Mouse (Mus musculus) ovary, postnatal 10 days (tissue): ENCODE data around the gene Carmil2.

ENCODE experiments used
- DNase-seq: peaks from one replicate; pipeline ENCODE4 v3.0.0; 2022; ENCODE audit warnings: low spot score

The Carmil2 gene

DNA sequence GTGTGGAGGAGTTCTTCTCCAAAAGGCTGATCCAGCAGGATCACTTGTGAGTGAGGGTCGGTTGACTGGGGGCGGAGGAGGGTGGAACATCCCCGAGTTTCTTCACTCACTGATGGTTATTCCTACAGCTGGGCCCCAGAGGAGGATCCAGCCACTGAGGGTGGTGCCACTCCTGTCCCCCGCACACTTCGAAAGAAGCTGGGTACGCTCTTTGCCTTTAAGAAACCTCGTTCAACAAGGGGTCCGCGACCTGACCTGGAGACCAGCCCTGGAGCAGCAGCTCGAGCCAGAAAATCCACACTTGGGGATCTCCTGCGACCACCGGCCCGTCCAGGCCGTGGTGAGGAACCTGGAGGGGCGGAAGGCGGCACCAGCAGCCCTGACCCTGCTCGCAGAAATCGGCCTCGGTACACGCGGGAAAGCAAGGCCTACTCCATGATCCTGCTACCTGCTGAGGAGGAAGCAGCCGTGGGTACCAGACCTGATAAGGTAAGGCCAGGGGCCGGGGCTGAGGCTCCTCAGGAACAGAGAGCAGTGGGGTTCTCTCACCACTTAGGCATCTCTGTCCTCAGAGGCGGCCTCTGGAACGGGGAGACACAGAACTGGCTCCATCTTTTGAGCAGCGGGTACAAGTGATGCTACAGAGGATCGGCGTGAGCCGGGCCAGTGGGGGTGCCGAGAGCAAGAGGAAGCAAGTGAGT, 9.2 kb downstream of the Carmil2 start:
- no peak for DNase-seq

DNA sequence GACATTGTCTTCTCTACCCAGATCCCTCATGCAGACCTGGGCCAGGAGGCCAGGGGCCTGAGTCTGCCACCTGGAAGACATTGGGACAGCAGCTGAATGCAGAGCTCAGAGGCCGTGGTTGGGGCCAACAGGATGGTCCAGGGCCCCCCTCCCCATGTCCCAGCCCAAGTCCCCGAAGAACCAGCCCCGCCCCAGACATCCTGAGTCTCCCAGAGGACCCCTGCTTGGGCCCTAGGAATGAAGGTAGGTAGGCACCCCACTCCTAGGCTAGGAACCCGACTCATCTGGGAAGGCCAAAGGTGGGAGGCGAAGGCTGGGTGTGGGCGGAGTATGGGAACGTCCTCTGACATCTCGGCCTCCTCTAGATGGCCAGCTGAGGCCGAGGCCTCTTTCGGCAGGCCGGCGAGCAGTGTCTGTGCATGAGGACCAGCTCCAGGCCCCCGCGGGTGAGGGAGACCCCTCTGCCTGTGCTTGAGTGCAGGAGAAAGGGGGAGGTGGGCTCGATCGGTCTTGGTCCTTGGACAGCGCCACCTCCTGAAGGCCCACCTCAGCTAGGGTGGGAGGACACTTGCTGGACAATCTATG, 11.2 kb downstream of the Carmil2 start:
- DNase-seq: no peak

GRCm38 (mm10) chr8:105698734-105699133, 12.7 kb downstream of the Carmil2 start:
- no peak for DNase-seq

DNA sequence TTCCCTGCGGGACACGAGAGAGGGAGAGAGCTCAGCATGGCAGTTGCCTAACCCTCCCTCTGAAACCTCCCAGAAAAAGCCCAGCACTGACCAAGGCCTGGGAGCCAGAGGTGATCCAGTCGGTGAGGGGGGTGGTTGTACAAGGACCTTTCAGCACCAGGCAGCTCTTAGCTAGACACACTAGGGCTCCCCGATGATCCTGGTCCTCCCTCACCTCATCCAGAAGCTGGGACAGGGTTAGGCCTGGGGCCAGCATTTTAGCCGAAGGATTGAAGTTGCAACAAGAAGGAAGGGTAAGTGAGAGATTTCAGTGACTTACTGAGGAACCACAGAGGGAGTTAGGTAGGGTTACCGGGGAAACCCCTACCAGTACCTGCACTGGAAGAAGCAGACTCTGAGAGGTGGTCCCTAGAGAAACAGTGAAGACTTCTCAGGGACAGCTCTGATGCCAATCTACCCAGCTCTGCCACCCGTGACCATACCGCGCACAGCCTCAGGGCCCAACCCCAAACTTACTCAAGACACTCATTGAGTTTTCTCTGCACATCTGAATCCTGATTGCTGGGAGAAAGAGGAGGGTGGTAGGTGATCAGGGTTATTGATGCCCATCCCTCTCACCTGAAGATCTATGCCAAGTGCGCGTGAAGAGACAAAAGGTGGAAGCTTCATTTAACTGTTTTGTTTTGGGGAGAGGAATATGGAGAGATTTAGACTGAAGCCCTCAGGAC, 13.6 kb downstream of the Carmil2 start:
- no peak for DNase-seq

DNA sequence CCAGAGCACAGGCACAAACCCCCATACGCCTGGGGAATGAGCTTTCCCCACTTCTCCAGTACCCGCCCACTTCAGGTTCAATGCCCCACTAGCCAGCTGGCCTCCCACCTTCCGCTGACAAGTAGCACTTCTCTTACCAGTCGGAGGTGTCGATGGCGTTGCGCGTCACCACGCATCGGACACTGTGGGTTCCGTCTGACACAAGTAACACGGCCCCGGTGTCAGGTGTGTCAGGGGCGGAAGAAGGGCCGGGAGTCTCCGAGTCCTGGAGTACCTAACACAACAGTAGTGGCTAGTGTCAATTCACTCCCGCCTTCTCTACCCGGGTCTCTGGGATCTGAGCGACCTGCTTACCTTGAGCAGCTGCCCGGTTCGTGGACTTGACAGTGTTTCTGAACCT, 14.5 kb downstream of the Carmil2 start:
- no peak for DNase-seq

GRCm38 (mm10) chr8:105700966-105701824, 15.1 kb downstream of the Carmil2 start, which contains the start of the genes Acd and Pard6a:
Gene Acd, minus strand, starts transcription at chr8:105701102.
Gene Pard6a, plus strand, starts transcription at chr8:105701148.
- DNase-seq: peak; percentile 90

DNA sequence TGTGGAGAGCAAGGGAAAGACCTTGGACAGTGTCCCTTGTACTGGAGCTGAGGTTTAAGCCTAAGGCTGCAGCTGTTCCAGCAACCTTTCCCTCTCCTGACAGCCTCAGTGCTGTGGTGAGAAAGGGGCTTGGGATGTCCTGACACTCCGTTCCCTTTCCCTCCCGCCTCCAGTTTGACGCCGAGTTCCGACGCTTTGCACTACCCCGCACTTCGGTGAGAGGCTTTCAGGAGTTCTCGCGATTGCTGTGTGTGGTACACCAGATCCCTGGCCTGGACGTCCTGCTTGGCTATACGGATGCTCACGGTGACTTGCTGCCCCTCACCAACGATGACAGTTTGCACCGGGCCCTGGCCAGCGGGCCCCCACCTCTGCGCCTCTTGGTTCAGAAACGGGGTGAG, 15.9 kb downstream of the Carmil2 start:
- no peak for DNase-seq

GRCm38 (mm10) chr8:105702731-105703415, 16.8 kb downstream of the Carmil2 start:
- no peak for DNase-seq

GRCm38 (mm10) chr8:105704146-105704812, 18.2 kb downstream of the Carmil2 start:
- no peak for DNase-seq

- DNase-seq: no peak
Observed at GRCm38 (mm10) chr8:105704955-105705354, 18.9 kb downstream of the Carmil2 start.

DNA sequence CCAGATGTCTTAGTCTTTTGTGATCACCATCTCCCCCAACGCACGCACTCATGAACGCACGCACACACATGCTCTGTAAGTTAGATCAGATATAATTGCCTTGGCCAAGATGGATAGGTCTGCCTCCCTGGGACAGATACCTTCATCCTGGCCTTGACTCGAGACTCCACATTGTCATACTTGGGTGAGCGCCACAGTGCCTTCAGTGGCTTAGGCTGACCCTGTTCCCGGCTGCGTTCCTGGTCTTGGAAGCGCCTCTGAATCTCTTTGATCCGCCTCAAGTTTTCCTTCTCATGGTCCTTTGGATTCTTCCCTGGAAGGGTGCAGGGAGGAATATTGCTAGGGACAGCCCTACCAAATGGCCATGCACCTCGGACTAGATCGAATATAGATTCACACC, 20.4 kb downstream of the Carmil2 start:
- no peak for DNase-seq

- DNase-seq: peak; percentile 69
Observed at GRCm38 (mm10) chr8:105707498-105708403, 21.7 kb downstream of the Carmil2 start, which contains the start of the genes 4933405L10Rik and Enkd1. Gene 4933405L10Rik, plus strand, starts transcription at chr8:105707655. Gene Enkd1, minus strand, starts transcription at chr8:105708210.

GRCm38 (mm10) chr8:105708675-105709074, 22.6 kb downstream of the Carmil2 start:
- DNase-seq: no peak

DNA sequence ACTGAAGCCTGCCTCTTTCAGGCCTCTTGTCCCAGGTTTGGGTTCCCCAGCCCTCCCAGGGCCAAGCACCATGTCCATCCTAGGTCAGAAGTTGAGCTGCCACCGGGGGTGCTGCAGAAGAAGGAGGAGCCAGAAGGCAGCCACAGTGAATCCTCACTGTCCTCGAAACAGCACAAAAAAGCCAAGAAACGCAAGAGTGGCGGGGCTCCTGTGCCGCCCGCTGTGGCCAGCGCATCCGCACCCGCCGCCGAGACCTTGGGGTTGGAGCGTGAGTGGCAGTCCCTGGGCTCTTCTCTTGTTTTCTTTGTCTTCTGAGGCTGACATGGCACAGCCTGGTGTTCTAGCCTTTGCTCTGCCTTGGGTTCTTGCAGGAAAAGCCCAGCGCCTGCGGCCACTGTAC, 23.2 kb downstream of the Carmil2 start:
- DNase-seq: no peak

GRCm38 (mm10) chr8:105712286-105712685, 26.2 kb downstream of the Carmil2 start:
- DNase-seq: no peak

DNA sequence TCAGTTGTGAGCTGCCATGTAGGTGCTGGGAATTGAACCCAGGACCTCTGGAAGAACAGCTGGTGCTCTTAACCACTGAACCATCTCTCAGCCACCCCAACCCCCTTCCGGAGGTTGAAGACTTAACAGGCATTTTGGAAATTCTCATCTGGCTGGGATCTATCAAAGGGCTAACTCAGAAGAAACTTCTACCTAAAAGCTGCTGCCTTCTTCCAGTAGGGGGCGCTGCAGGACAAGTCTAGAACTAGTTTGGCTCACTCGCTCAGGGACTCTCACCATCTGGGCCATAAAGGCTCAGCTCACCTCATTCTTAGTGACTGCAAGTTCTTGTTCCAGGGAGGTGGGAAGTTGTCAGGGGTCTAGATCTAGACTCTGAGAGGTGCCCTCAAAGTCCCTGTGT, 28.1 kb downstream of the Carmil2 start:
- peak; percentile 72 for DNase-seq

DNA sequence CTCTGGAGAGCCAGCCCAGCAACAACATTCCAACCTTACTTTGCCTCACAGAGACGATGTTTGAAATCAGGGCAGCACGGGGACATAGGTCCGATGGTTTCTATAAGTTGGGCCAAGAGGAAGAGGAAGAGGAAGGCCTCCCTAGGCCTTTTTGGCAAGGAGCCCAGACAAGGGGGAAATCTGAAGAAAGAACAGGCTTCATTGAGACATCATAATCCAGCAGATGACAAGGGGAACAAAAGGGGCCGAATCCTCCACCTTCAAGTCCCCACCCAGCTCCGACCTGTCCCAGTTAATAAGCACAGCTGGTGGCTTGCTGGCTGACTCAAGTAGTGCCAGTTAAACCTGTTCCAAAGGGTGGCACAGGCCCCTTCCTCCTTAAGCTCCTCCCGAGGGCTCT, 29.0 kb downstream of the Carmil2 start:
- no peak for DNase-seq

DNA sequence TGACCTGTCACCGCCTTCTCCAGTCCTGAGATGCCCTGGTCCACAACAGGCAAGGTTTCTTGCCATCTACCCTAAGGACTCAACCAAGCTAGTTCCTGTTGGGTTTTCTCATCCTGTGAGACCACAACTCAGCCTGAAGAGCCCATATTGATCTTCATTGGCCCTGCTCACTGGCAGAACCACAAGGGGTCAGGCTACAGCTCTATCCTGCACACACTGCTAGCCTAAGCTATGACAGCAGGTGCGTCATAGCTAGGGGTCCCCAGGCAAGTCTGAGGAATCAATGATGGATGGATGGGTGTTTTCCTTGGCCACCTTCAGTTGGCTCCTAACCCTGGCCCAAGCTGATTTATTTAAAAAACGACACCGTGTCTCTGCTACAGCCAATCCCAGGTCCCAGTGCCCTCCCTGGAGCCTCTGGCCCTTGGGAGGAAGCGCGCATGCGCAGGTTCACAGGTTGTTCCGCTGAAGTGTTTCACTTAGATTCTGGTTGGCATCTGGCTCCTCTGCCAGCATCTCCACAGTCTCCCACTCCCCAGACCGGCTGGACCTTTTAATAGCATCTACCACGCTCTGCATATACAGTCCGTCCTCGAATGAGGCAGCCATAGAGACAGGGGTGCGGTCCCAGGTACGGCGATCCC, 30.4 kb downstream of the Carmil2 start:
- no peak for DNase-seq

DNA sequence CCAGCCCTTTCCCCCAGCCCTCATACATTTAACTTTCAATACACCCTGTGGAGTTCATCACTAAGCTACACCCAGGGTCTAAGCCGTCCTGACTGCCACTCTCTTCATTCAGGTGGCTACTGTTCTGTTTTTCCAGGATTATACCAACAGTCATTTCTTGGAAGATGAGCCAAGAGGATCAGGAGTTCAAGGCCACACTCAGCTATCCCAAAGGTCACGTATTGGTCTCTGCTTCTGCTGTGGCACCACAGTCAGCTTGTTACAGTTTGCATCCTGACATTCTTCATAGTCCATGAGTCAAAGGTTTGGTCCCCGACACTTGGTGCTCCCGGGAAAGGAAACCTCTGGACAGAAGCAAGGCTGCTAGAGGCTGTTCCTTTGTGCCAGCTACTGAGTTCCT, 33.6 kb downstream of the Carmil2 start:
- no peak for DNase-seq
